Mouse (Mus musculus) retina, postnatal 1 day (tissue): ENCODE data around the gene Nrxn2.
A peak's percentile ranks its signal among the peaks of the same experiment; 100 is the strongest.

Source experiments
- DNase-seq: peaks from one replicate; pipeline ENCODE4 v3.0.0-alpha.2; 2012

The Nrxn2 gene

DNA sequence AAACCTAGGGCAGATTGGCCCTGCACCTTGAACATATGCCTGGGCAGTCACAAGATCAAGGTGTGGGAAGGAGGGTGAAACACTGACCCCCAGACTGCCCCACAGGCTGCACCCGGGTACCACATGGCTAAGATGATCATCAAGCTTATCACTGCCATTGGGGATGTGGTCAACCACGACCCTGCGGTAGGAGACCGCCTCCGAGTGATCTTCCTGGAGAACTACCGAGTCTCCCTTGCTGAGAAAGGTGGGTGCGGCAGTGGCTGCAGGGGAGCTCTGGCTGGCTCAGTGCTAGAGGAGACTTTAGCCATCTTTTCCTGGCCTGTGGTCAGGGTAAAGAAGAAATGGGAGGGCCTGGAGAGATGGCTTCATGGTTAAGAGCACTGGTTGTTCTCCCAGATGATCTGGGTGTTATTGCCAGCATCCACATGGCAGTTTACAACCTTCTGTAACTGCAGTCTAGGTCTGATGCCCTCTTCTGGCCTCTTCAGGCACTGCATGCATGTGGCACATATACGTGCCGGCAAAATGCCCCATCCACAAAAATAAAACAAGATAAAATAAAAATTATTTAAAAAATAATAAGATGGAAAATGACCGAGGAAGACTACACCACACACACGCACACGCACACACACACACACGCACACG lies 25.7 kb upstream of the Nrxn2 start:
- no peak for DNase-seq

DNA sequence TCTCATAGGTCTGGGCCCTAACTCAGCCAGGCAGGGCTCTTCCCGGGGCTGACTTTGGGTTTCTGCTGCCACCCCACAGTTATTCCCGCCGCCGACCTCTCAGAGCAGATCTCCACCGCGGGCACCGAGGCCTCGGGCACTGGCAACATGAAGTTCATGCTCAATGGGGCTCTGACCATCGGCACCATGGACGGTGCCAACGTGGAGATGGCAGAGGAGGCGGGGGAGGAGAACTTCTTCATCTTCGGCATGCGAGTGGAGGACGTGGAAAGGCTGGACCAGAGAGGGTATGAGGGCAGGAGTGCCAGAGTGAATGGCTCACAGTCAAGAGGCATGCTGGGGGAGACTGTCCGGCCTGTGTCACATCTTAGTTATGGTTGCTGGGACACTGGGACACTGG lies 24.9 kb upstream of the Nrxn2 start:
- no peak for DNase-seq

DNA sequence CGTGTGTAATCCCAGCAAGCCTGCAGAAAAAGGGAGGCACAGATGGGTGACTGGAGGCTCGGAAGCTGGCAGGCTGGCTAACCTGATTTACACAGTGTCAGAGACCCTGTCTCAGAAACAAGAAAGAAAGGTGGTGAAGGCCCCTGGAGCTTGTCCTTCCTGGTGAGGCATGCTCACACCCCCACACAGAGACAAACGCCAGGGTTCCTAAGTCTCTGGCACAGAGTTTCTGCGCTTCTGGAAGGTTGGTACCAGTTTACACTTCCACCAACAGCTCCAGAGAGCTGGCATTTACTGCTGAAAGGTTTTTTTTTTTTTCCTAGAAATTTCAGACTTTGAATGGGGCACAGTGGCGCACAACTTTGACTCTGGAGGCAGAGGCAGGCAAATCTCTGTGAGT lies 22.3 kb upstream of the Nrxn2 start:
- no peak for DNase-seq

DNA sequence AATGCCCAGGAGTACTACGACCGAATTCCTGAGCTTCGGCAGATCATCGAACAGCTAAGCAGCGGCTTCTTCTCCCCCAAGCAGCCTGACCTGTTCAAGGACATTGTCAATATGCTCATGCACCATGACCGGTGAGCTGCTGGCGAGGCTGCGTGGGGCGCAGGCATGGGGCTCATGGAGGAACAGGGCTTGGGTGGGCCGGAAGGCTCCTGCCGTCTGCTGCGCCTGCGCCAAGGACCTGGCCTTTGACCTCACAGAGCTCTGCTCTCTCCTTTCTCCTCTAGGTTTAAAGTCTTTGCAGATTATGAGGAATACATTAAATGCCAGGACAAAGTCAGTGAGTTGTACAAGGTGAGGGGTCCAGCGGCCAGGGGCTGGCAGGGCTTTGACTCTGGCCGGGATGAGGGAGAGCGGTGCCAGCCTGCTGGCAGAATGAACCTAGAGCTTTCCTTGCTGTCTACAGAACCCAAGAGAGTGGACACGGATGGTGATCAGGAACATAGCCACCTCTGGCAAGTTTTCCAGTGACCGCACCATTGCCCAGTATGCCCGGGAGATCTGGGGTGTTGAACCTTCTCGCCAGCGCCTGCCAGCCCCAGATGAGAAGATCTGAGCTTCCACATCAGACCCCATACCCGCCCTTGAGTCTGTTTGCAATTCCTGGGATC lies 20.8 kb upstream of the Nrxn2 start:
- DNase-seq, result no peak

DNA sequence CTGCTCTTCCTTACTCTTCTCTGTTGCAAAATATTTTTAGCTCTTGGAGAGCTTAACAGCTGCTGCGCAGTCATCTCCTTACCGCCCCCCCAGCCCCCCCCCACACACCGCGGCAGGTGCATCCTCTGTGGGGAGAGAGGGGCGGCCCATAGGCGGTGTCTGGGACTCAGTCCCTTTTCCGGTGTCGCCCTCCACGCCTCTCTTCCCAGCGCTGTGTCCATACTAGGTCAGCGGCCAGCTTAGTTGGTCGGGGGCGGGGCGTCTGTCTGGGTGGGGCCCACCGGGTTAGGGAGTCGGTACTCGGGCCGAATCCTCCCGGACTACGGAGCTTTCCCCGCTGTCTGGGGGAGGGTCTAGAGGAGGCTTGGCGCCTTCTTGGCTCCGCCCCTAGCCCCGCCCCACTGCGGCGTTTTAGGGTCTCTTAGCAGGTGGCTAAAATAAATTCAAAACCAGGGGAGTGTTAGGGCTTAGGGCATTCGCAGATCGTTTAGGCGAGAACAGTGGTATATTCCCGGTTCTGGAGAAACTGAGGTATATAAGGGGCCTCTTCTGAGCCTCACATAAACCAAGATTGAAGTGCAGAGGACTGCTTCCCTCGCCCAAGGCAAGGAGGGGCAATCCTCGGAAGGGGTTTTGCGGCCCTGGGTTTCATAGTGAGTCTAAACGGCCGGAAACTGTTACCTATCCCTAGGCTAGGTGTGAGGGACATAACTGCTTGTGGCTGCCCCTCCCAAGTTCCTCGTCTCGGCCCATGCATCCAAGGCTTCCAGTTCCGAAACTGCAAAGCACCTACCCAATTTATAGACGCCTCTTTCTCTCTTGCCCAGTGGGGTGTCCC lies 19.9 kb upstream of the Nrxn2 start:
- DNase-seq, result peak; percentile 85

DNA sequence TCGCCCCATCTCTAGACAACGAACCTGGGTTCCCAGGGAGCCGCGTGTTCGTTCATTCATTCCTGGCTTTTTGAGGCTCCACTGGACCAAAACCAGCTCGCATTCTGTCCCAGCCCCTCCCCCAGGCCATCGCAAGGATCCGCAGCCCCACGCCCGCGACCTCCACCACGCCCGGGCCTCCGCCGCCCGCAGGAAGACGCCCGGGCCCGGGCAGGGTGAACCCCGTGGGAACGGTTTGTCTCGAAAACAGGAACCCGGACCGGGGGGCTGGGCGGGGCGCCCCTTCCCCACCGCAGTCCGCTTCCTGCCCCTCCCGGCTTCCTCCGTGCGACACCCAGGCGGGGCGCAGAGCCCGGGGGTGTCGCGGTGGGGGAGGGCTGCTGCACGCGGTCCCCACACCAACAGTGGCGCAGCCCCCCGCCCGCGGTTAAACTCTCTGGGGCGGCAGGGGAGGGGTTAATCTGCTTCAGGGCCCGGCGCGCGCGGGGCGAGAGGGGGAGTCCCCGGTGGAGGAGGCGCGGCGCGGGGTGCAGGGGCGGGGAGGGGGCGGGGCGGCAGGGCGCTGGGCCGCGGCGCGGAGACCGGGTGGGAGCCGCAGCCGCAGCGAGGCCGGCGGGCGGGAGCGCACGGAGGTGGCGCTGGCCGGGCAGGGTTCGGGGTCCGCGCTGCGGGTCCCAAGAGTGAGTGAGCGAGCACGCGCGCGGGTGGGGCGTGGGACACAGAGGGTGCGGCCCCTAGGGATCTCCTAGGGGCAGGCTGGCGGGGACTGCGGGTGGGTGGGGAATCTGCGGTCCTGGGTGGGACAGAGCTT lies 19.0 kb upstream of the Nrxn2 start, which contains the start of gene Rasgrp2:
Gene Rasgrp2 (plus strand): TSS at position 56 of the 811 bp plus-strand sequence.
- DNase-seq, result peak; percentile 78

DNA sequence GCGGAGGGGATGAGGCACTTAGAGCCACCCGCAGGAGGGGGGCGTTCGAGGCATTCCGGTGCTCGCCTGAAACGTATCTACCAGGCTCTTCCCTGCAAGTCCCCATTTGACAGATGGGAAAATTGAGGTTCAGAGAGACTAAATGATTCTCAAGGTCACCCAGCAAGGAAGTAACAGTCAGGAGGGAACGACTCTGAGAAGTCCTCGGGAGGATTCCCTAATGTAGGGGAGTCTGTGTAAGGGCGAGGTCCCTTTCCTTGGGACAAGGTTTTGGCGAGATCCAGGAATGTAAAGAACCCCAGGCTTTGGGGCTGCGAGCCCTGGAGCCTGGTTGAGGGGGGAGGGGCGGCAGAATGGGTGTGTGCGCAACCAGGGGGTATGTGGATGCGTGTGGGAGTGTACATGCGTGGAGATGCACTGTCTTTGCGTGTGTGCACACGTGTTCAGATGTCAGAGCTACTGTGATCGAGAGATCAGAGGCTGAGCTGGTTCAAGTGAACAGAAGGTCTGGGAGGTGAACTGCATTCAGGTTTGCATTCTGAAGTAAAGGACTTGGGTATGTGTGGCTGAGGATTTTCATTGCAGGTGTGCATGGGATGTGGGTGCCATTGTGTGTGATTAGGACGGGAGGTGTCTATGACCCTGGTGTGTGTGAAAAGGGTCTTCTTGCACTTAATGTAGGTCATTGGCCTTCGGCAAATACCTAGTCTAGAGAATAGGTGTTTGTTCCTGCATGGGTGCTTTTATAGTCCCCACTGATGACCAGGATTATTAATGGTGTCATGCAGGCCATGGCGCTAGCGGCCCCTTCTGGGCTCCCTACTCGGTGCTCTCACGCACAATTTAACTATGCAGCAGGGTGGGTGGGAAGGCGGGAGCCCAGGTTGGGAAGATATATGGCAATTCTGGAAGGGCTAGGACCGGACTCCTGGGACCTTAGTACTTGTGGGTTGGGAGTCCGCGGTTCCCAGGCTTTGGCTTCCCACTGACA lies 18.1 kb upstream of the Nrxn2 start:
- DNase-seq, result peak; percentile 48

DNA sequence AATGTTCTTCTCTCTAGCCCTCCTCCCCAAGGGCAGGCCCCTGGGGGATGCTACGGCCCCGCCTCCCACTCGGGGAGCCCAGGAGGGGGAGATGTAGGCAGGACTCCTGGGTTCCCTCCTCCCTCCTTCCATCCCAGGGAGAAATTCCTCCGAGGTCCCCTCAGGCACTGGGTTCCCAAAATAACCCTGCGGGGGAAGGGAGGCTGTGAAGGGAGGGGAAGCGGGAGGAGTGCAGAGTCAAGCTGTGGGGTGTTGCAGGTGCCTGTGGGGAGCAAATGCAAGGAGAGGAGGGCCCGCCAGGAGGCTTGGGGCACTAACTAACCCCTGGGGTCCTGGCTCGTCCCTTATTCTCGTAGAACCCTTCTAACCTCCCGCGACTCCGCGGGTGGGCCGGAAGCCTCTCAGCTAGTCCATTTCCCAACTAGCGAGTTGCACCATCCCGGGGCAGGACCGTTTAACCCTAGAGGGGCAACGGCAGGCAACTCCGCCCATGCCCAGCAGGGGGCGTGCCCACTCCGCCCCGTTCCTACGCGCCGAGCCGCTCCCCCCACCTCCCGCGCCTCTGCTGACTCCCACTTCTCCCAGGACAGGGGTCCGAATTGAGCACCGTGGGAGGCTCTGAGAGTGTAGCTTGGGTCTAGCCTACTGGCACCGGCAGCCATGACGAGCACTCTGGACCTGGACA lies 17.3 kb upstream of the Nrxn2 start:
- peak; percentile 74 for DNase-seq

DNA sequence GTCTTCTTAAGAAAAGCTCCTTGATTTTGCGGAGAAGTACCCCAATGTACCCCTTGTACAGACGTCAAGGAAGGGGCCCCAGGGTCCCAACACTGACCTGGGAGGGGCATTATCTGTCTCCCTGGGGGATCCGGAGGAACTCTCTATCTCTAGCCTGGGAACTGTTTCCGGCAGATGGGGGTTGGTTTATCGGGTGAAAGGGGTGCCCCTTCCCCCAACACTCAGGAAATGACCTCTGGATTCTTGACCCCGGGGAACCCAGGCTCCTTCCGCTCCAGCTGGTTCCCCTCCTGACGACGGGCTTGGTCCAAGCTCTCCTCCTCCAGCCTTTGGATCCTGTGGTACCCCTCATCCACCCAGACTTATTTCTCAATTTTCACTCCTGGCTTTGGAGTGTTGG lies 16.6 kb upstream of the Nrxn2 start:
- DNase-seq, result no peak

DNA sequence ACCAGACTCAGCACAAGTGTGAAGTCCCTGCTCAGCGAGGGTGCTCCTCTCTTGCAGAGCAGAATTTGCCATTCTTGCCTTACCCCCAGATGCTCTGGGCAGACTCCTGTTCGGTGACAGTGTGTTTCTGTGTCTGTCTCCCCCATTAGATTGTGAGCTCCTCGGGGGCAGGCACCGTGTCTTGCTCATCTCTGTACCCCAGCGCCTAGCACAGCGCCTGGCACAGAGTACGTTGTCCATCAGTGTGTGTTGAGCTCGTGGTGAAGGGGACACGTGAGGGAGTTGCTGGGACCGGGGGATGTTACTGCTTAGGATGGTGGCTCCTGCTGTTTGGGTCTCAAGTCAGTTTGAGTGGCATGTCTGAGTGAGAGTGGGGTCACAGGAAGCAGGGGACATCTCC lies 14.7 kb upstream of the Nrxn2 start:
- no peak for DNase-seq

DNA sequence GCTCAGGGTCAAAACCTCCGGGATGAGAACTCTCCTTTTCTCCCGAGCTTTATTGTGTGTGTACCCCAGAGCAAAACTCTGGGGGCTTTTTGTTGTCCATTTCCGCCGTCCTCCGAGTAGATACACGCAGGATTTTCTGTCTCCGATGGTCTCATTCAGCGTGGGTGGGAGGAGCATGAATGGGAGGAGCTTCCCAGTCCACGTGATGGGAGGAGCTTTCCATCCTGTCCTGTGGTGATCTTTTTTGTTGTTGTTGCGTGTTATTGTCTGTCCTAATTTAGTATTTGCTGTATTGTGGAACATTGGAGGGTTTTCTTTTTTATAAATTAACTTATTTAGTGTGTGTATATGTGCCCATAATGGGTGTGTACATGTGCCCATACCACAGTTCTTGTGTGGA lies 13.1 kb upstream of the Nrxn2 start:
- no peak for DNase-seq

DNA sequence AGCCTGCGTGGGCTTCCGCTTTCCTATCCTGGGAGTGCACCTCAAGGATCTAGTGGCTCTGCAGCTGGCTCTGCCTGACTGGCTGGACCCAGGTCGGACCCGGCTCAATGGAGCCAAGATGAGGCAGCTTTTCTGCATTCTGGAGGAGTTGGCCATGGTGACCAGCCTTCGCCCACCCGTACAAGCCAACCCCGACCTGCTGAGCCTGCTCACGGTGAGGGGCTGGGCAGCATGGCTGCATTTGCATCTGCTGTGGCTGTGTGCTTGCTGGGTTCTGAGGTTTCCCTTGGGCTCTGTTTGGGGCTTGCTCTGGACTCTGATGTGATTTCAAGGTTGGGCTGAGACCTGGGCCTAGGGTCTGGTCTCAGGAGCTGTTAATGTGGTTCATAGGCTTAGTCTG lies 11.4 kb upstream of the Nrxn2 start:
- DNase-seq, result no peak

DNA sequence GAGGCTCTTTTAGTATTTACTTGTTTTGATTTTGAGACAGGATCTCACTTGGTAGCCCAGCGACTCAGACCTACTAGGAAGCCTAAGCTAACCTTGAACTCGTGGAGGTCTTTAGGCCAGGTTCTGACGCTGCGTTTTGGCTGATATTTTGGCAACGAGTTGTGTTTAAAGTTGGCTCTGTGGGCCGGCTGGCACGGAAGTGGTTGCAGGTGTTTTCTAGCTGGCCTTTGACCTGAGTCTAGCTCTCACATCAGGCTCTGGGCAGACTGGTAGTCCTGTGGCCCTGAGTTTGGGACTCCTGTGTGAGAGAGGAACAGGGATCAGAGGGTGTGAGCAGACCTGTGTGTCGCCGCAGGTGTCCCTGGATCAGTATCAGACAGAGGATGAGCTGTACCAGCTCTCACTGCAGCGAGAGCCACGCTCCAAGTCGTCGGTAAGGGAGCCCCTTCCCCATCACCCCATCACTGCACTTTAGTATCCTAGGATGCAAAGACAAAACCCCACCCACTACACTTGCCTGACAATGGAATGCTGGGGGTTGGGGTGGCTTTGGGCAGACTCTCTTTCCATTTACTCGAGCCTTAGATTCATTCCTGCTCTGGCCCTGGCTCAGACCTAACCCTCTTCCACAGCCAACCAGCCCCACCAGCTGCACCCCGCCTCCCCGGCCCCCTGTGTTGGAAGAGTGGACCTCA lies 10.6 kb upstream of the Nrxn2 start:
- DNase-seq, result no peak

DNA sequence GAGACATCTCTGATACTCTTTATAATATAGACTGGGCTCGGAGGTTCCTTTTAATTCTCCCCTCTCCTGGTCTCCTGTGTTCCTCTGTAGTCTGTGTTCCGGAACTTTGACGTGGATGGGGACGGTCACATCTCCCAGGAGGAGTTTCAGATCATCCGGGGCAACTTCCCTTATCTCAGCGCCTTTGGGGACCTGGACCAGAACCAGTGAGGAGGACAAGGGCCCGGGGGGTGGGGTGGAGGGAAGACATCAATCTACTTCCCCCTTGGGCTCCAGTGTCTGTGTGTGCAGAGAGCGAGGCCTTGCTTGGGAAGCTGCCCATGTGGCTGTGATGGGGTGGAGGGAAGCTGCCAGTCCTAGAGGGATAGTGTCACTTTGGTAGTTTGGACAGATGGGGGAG lies 9.8 kb upstream of the Nrxn2 start:
- DNase-seq, result no peak

DNA sequence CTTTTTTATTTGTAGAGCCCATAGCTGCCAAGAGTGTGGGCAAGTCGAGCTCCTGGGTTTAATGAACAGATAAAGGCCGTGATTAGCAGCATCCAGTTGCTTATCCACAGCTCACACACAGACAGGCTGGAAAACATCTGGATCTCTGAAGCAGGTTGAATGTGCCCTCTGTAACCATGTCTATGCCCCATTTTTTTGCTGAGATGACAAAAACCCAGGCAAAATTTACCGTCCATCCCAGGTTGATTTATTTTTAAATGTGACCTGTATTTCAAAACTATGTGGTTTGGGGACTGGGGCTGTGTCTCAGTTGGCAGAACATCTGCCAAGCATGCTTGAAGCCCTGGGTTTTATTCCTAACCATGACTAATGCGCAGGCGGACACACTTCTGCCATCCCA lies 9.4 kb upstream of the Nrxn2 start:
- no peak for DNase-seq

DNA sequence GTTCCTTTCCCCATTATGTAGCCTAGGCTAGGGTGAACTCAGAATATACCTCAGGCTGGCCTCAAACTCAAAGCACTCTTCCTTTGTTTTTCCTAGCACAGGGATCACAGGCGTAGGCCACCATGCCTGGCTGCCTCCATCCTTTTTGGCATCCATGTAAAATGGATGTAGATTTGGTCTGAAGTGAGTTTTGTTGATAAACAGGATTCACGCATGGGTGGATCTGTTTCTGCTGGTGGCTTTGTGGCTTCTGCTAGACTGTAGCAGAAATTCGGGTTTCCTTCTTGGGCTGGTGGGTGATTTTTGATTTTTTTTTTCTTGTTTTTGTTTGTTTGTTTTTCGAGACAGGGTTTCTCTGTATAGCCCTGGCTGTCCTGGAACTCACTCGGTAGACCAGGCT lies 8.6 kb upstream of the Nrxn2 start:
- DNase-seq, result no peak

DNA sequence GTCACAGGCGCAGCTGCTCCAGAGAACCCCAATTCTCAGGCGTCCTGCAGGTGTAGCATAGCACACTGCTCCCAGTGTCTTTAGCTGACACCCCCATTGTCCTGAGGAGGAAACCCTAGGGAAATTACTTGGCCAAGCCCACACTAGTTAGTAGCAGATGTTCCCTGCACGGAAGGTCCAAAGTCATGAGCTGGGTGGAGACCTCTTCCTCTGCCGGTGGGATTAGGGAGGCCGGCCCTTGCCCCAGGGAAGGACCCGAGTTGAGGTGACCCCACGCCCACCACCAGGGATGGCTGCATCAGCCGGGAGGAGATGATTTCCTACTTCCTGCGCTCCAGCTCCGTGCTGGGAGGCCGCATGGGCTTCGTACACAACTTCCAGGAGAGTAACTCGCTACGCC lies 5.7 kb upstream of the Nrxn2 start:
- DNase-seq, result no peak

DNA sequence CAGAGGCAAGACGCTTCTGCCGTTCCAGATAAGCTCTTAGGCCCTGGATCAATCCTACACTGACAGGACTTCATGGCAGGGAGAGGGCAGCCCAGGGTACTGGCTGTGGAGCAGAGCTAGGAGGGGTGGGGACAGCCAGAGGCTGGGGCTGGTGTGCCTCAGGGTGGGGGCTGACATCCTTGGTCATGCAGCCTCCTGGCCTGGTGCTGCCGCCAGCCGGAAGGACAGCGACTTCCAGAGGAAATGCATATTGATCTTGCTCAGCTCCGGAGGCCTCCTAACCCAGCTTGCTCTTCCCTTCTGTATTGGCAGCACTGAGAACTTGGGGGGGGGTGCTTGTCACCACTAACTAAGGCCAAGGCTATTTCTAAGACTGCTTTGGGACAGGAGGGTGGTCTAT lies 3.1 kb upstream of the Nrxn2 start:
- peak; percentile 11 for DNase-seq

DNA sequence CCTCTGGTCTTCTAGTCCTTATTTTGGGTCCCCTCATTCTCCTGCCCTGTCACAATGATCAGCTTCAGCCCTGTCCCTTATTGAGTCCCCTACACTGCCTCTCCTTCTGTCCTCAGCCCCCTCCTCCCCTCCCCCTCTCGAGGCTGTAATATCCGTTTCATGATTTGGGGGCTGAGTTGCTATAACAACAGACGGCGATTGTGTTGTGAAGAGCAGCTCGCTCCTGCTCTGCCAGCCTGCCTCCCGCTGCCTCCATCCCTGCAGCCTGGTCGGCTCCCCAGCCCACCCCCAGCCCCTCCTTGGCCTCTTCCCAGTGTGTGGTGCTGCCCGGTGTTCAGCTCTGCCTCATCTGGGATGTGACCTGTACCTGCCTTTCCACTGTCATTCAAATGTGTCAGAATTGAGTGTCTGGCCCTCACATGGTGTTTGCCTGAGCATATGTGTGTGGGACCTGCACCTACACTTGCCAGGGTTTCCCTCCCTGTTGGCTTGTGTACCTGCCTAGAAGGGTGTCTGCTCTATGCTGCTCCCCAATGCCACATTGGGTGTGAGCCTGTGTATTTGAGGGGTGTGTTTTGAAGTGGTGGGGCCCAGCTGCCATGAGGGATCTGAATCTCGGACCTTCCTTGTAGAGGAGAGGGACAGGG lies 2.3 kb upstream of the Nrxn2 start:
- peak; percentile 83 for DNase-seq
